Mouse (Mus musculus): ENCODE data around the gene Itga4. TPM values are rescaled to one million over a fixed set of nuclear protein-coding genes. Genes with fewer than 3 reads are reported as not detected.

The Itga4 gene
- polyA plus RNA-seq, 1 experiment from 2014 or later = 27.7 TPM

- no peak for ATAC-seq (ENCODE audit: insufficient read depth)
- no peak overlapping the region for H3K27ac ChIP-seq (replicated peaks)
- no peaks in the 10 kb centered on the region for H3K27me3 ChIP-seq
- WGBS (ENCODE audit: insufficient replicate concordance) = 55% methylated on average over 3 of the region's 3 CpGs
- no peak overlapping the region for H3K9ac ChIP-seq
- no peak overlapping the region for H3K4me2 ChIP-seq
- no peak overlapping the region for H3K4me3 ChIP-seq (replicated peaks)
- H3K4me1 ChIP-seq (replicated peaks) = no peaks in the 10 kb centered on the region
- H3K36me3 ChIP-seq (replicated peaks) = no peaks in the 10 kb centered on the region
- no peaks in the 10 kb centered on the region for H3K9me3 ChIP-seq (replicated peaks)
These were observed 102.6 kb downstream of the Itga4 start for GRCm38 (mm10) chr2:79357835-79358234.

- 50% methylated on average over 6 of the region's 6 CpGs for WGBS (ENCODE audit: insufficient replicate concordance)
- H3K27me3 ChIP-seq = no peaks in the 10 kb centered on the region
- no peak overlapping the region for H3K4me2 ChIP-seq
- ATAC-seq (ENCODE audit: insufficient read depth) = no peak
- no peaks in the 10 kb centered on the region for H3K4me1 ChIP-seq (replicated peaks)
- no peak overlapping the region for H3K27ac ChIP-seq (replicated peaks)
- no peaks in the 10 kb centered on the region for H3K9me3 ChIP-seq (replicated peaks)
- H3K4me3 ChIP-seq (replicated peaks) = no peak overlapping the region
- no peak overlapping the region for H3K9ac ChIP-seq
- H3K36me3 ChIP-seq (replicated peaks) = no peaks in the 10 kb centered on the region
These were observed 106.8 kb downstream of the Itga4 start for GRCm38 (mm10) chr2:79362029-79362428.

GRCm38 (mm10) chr2:79363920-79364319 lies 108.7 kb downstream of the Itga4 start:
- 52% methylated on average over 6 of the region's 6 CpGs for WGBS (ENCODE audit: insufficient replicate concordance)
- Histone ChIP-seq H3K36me3 (replicated peaks) (no peaks in the 10 kb centered on the region), H3K9me3 (replicated peaks) (no peaks in the 10 kb centered on the region), H3K4me3 (replicated peaks) (no peak overlapping the region), H3K4me2 (no peak overlapping the region), H3K9ac (no peak overlapping the region), H3K4me1 (replicated peaks) (no peaks in the 10 kb centered on the region), H3K27ac (replicated peaks) (no peak overlapping the region), H3K27me3 (no peaks in the 10 kb centered on the region)
- no peak for ATAC-seq (ENCODE audit: insufficient read depth)

- Histone ChIP-seq H3K9me3 (replicated peaks) (no peaks in the 10 kb centered on the region), H3K4me2 (peak overlapping the region; percentile 7; the same call in 1 of the 2 replicates), H3K36me3 (replicated peaks) (no peaks in the 10 kb centered on the region), H3K4me1 (replicated peaks) (no peaks in the 10 kb centered on the region), H3K9ac (no peak overlapping the region), H3K27ac (replicated peaks) (no peak overlapping the region), H3K4me3 (replicated peaks) (no peak overlapping the region), H3K27me3 (no peaks in the 10 kb centered on the region)
- 59% methylated on average over 18 of the region's 18 CpGs for WGBS (ENCODE audit: insufficient replicate concordance)
- ATAC-seq (ENCODE audit: insufficient read depth) = no peak
These were observed 112.5 kb downstream of the Itga4 start for GRCm38 (mm10) chr2:79367451-79368450.

- Histone ChIP-seq H3K9ac (no peak overlapping the region), H3K36me3 (replicated peaks) (no peaks in the 10 kb centered on the region), H3K4me1 (replicated peaks) (no peaks in the 10 kb centered on the region), H3K27ac (replicated peaks) (peak overlapping the region; percentile 33; the same call in 1 of the 2 replicates), H3K27me3 (no peaks in the 10 kb centered on the region), H3K4me2 (peak overlapping the region; percentile 7), H3K4me3 (replicated peaks) (no peak overlapping the region), H3K9me3 (replicated peaks) (no peaks in the 10 kb centered on the region)
- no peak for ATAC-seq (ENCODE audit: insufficient read depth)
- WGBS (ENCODE audit: insufficient replicate concordance) = 75% methylated on average over 12 of the region's 12 CpGs
These were observed 113.4 kb downstream of the Itga4 start for GRCm38 (mm10) chr2:79368661-79369060.

- no peaks in the 10 kb centered on the region for H3K4me1 ChIP-seq (replicated peaks)
- no peaks in the 10 kb centered on the region for H3K27me3 ChIP-seq
- no peak overlapping the region for H3K9ac ChIP-seq
- H3K27ac ChIP-seq (replicated peaks) = 0 out of 2 replicates have a peak overlapping the region, but pooled peaks have one; percentile 33
- H3K36me3 ChIP-seq (replicated peaks) = no peaks in the 10 kb centered on the region
- H3K4me3 ChIP-seq (replicated peaks) = no peak overlapping the region
- H3K4me2 ChIP-seq = no peak overlapping the region
- 63% methylated on average over 7 of the region's 7 CpGs for WGBS (ENCODE audit: insufficient replicate concordance)
- ATAC-seq (ENCODE audit: insufficient read depth) = peak; percentile 88
- H3K9me3 ChIP-seq (replicated peaks) = no peaks in the 10 kb centered on the region
These were observed 113.9 kb downstream of the Itga4 start for GRCm38 (mm10) chr2:79369061-79369524.

- Histone ChIP-seq H3K4me3 (replicated peaks) (no peak overlapping the region), H3K27me3 (no peaks in the 10 kb centered on the region), H3K36me3 (replicated peaks) (no peaks in the 10 kb centered on the region), H3K4me1 (replicated peaks) (no peaks in the 10 kb centered on the region), H3K27ac (replicated peaks) (no peak overlapping the region), H3K9me3 (replicated peaks) (no peaks in the 10 kb centered on the region), H3K4me2 (no peak overlapping the region), H3K9ac (no peak overlapping the region)
- no peak for ATAC-seq (ENCODE audit: insufficient read depth)
- WGBS (ENCODE audit: insufficient replicate concordance) = 64% methylated on average over 4 of the region's 4 CpGs
These were observed 114.7 kb downstream of the Itga4 start for GRCm38 (mm10) chr2:79369905-79370304.

GRCm38 (mm10) chr2:79370711-79371312 lies 115.6 kb downstream of the Itga4 start:
- Histone ChIP-seq H3K27me3 (no peaks in the 10 kb centered on the region), H3K4me1 (replicated peaks) (no peaks in the 10 kb centered on the region), H3K27ac (replicated peaks) (no peak overlapping the region), H3K36me3 (replicated peaks) (no peaks in the 10 kb centered on the region), H3K4me2 (no peak overlapping the region), H3K9ac (no peak overlapping the region), H3K4me3 (replicated peaks) (no peak overlapping the region), H3K9me3 (replicated peaks) (no peaks in the 10 kb centered on the region)
- WGBS (ENCODE audit: insufficient replicate concordance) = 53% methylated on average over 9 of the region's 9 CpGs
- no peak for ATAC-seq (ENCODE audit: insufficient read depth)

- Histone ChIP-seq H3K27ac (replicated peaks) (no peak overlapping the region), H3K4me3 (replicated peaks) (no peak overlapping the region), H3K4me1 (replicated peaks) (no peaks in the 10 kb centered on the region), H3K36me3 (replicated peaks) (no peaks in the 10 kb centered on the region), H3K9me3 (replicated peaks) (no peaks in the 10 kb centered on the region), H3K9ac (no peak overlapping the region), H3K27me3 (no peaks in the 10 kb centered on the region), H3K4me2 (no peak overlapping the region)
- WGBS (ENCODE audit: insufficient replicate concordance) = 64% methylated on average over 7 of the region's 7 CpGs
- no peak for ATAC-seq (ENCODE audit: insufficient read depth)
These were observed 116.3 kb downstream of the Itga4 start for GRCm38 (mm10) chr2:79371326-79372153.

- H3K9ac ChIP-seq = no peak overlapping the region
- no peaks in the 10 kb centered on the region for H3K4me1 ChIP-seq (replicated peaks)
- H3K27ac ChIP-seq (replicated peaks) = no peak overlapping the region
- no peak overlapping the region for H3K4me3 ChIP-seq (replicated peaks)
- ATAC-seq (ENCODE audit: insufficient read depth) = no peak
- no peaks in the 10 kb centered on the region for H3K36me3 ChIP-seq (replicated peaks)
- 45% methylated on average over 2 of the region's 2 CpGs for WGBS (ENCODE audit: insufficient replicate concordance)
- H3K4me2 ChIP-seq = no peak overlapping the region
- no peaks in the 10 kb centered on the region for H3K27me3 ChIP-seq
- no peaks in the 10 kb centered on the region for H3K9me3 ChIP-seq (replicated peaks)
These were observed 116.9 kb downstream of the Itga4 start for GRCm38 (mm10) chr2:79372154-79372467.
